Mouse (Mus musculus) CH12.LX (cell line): ENCODE results near the gene Bid. TPM values are rescaled to one million over a fixed set of nuclear protein-coding genes. Genes with fewer than 3 reads are reported as not detected.

Experiments
- DNase-seq: peaks from one replicate; pipeline ENCODE4 v3.0.0-alpha.2; 2013; ENCODE audit errors: extremely low read depth
- H3K27ac ChIP-seq: 2 replicates; pipeline ENCODE4 v1.5.1; 2012; ENCODE audit warnings: low read depth, mild to moderate bottlenecking, control low read depth, moderate library complexity; ENCODE audit not compliant: insufficient read depth
- H3K27me3 ChIP-seq: replicated peaks from 2 replicates; pipeline ENCODE3; 2012; ENCODE audit warnings: inconsistent platforms
- H3K36me3 ChIP-seq, 2 experiments: replicated peaks in 1 of 2; 2 replicates each; pipeline versions ENCODE3 to v1.6.1; 2012; ENCODE audit warnings: inconsistent platforms in 1 of 2, low read length in 1 of 2, mild to moderate bottlenecking in 1 of 2, mixed read lengths in 1 of 2, moderate library complexity in 1 of 2; ENCODE audit not compliant: control insufficient read depth in 1 of 2, insufficient read depth in 1 of 2
- H3K4me1 ChIP-seq, 2 experiments: 2 replicates each; pipeline ENCODE4 v1.6.1; 2012; ENCODE audit warnings: inconsistent platforms in 1 of 2, moderate library complexity in 1 of 2; ENCODE audit not compliant: insufficient read depth in 2 of 2, control insufficient read depth in 1 of 2
- H3K4me2 ChIP-seq: 2 replicates; pipeline ENCODE4 v1.6.1; 2012; ENCODE audit warnings: low read depth, mild to moderate bottlenecking, control low read depth; ENCODE audit not compliant: poor library complexity, insufficient read depth, severe bottlenecking
- H3K4me3 ChIP-seq, 3 experiments: fragments of 150-350 bp in 1 of 3; sonication (generic) in 1 of 3; replicated peaks in 1 of 3; 2 replicates each; pipeline versions ENCODE3 to v1.5.1; 2011 to 2012; ENCODE audit warnings: low read depth in 2 of 3, low read length in 2 of 3, mild to moderate bottlenecking in 2 of 3, moderate library complexity in 2 of 3, control low read depth in 1 of 3, improper control_type of control experiment in 1 of 3, inconsistent platforms in 1 of 3, mixed read lengths in 1 of 3; ENCODE audit not compliant: poor library complexity in 1 of 3
- H3K79me2 ChIP-seq: replicated peaks from 2 replicates; pipeline ENCODE4 v1.6.1; 2012; ENCODE audit warnings: mild to moderate bottlenecking, moderate library complexity; ENCODE audit not compliant: control insufficient read depth, poor library complexity, insufficient read depth, severe bottlenecking; ENCODE audit errors: extremely low read depth
- H3K9ac ChIP-seq: 2 replicates; pipeline ENCODE4 v1.6.1; 2012; ENCODE audit warnings: low read depth, mild to moderate bottlenecking, control low read depth, moderate library complexity; ENCODE audit not compliant: insufficient read depth
- H3K9me3 ChIP-seq: replicated peaks from 2 replicates; pipeline ENCODE3; 2012; ENCODE audit warnings: low read length, inconsistent platforms, mixed read lengths
- BHLHE40 ChIP-seq: IDR thresholded peaks from 2 replicates; pipeline ENCODE4 v1.6.1; 2011; ENCODE audit warnings: mild to moderate bottlenecking, low read depth, low read length, improper control_type of control experiment
- CHD2 ChIP-seq: IDR thresholded peaks from 2 replicates; pipeline ENCODE4 v1.6.1; 2011; ENCODE audit warnings: low read length, improper control_type of control experiment
- CTCF ChIP-seq, 2 experiments: IDR thresholded peaks in 1 of 2; conservative IDR thresholded peaks in 1 of 2; 2 replicates each; pipeline ENCODE4 v1.5.1; 2011 to 2012; ENCODE audit warnings: low read depth in 2 of 2, low read length in 2 of 2, improper control_type of control experiment in 1 of 2, inconsistent platforms in 1 of 2, mild to moderate bottlenecking in 1 of 2, moderate library complexity in 1 of 2
- E2F4 ChIP-seq: IDR thresholded peaks from 2 replicates; pipeline ENCODE4 v1.6.1; 2011; ENCODE audit warnings: low read depth, low read length, improper control_type of control experiment; ENCODE audit not compliant: insufficient replicate concordance
- ETS1 ChIP-seq: conservative IDR thresholded peaks from 2 replicates; pipeline ENCODE4 v1.6.1; 2012; ENCODE audit warnings: low read depth, mild to moderate bottlenecking, inconsistent platforms, low read length, improper control_type of control experiment, moderate library complexity
- HCFC1 ChIP-seq: IDR thresholded peaks from 2 replicates; pipeline ENCODE4 v1.6.1; 2012; ENCODE audit warnings: low read depth, mild to moderate bottlenecking, inconsistent platforms, low read length, improper control_type of control experiment
- JUND ChIP-seq: conservative IDR thresholded peaks from 2 replicates; pipeline ENCODE4 v1.6.1; 2011; ENCODE audit warnings: low read depth, low read length, improper control_type of control experiment
- KAT2A ChIP-seq: IDR thresholded peaks from 2 replicates; pipeline ENCODE4 v1.6.1; 2012; ENCODE audit warnings: low read length, improper control_type of control experiment, inconsistent platforms; ENCODE audit not compliant: insufficient replicate concordance
- MAFK ChIP-seq: IDR thresholded peaks from 2 replicates; pipeline ENCODE4 v1.6.1; 2011; ENCODE audit warnings: low read length, improper control_type of control experiment; ENCODE audit not compliant: insufficient replicate concordance
- MAX ChIP-seq: IDR thresholded peaks from 2 replicates; pipeline ENCODE4 v1.6.1; 2011; ENCODE audit warnings: low read length, improper control_type of control experiment
- MAZ ChIP-seq: IDR thresholded peaks from 2 replicates; pipeline ENCODE4 v1.6.1; 2012; ENCODE audit warnings: low read depth, mild to moderate bottlenecking, inconsistent platforms, low read length, improper control_type of control experiment, moderate library complexity
- MEF2A ChIP-seq: IDR thresholded peaks from 2 replicates; pipeline ENCODE4 v1.6.1; 2014; ENCODE audit warnings: low read depth, mild to moderate bottlenecking, inconsistent platforms, low read length, improper control_type of control experiment, borderline replicate concordance
- NELFE ChIP-seq: IDR thresholded peaks from 2 replicates; pipeline ENCODE4 v1.6.1; 2011; ENCODE audit warnings: low read depth, low read length, improper control_type of control experiment
- PAX5 ChIP-seq: IDR thresholded peaks from 2 replicates; pipeline ENCODE4 v1.6.1; 2012; ENCODE audit warnings: low read length, inconsistent platforms, mixed read lengths
- POLR2A ChIP-seq: IDR thresholded peaks from 2 replicates; pipeline ENCODE4 v1.6.1; 2011; ENCODE audit warnings: low read depth, mild to moderate bottlenecking, improper control_type of control experiment, low read length
- RCOR1 ChIP-seq: conservative IDR thresholded peaks from 2 replicates; pipeline ENCODE4 v1.6.1; 2012; ENCODE audit warnings: low read depth, mild to moderate bottlenecking, inconsistent platforms, low read length, improper control_type of control experiment
- SIN3A ChIP-seq: IDR thresholded peaks from 2 replicates; pipeline ENCODE4 v1.6.1; 2012; ENCODE audit warnings: low read length, improper control_type of control experiment, inconsistent platforms
- TBP ChIP-seq: conservative IDR thresholded peaks from 2 replicates; pipeline ENCODE4 v1.6.1; 2011; ENCODE audit warnings: low read depth, low read length, improper control_type of control experiment
- TCF12 ChIP-seq: IDR thresholded peaks from 2 replicates; pipeline ENCODE4 v1.6.1; 2014; ENCODE audit warnings: low read depth, mild to moderate bottlenecking, inconsistent platforms, low read length, improper control_type of control experiment
- USF1 ChIP-seq: IDR thresholded peaks from 2 replicates; pipeline ENCODE4 v1.6.1; 2014; ENCODE audit warnings: low read depth, mild to moderate bottlenecking, inconsistent platforms, low read length, improper control_type of control experiment
- ZC3H11A ChIP-seq: IDR thresholded peaks from 2 replicates; pipeline ENCODE4 v1.6.1; 2012; ENCODE audit warnings: low read depth, mild to moderate bottlenecking, inconsistent platforms, low read length, improper control_type of control experiment
- ZMIZ1 ChIP-seq: IDR thresholded peaks from 2 replicates; pipeline ENCODE4 v1.6.1; 2012; ENCODE audit warnings: low read depth, mild to moderate bottlenecking, inconsistent platforms, low read length, improper control_type of control experiment
- dilution Hi-C: fragments of 300-500 bp; cut with MboI; formaldehyde crosslinking; loops from 2 replicates; pipeline ENCODE4 v1.14.3; 2020; ENCODE audit warnings: low sequenced_read_pairs; ENCODE audit not compliant: extremely low pct_unique_long_range_greater_than_20kb, extremely low pct_ligation_motif_present
- in situ Hi-C: fragments of 300-500 bp; cut with MboI; formaldehyde crosslinking; loops from 3 replicates; pipeline ENCODE4 v1.14.3; 2019; ENCODE audit warnings: low sequenced_read_pairs, low pct_ligation_motif_present, low pct_unique_long_range_greater_than_20kb, mixed read lengths
- polyA plus RNA-seq: library from polyadenylated mRNA; unstranded; fragments of >175 nt; gene quantifications from 2 replicates; pipeline ENCODE4 v1.2.1, GENCODE M21; 2012; ENCODE audit warnings: low read depth; ENCODE audit not compliant: insufficient read length
- total RNA-seq, 2 experiments: library from RNA; depleted of rRNA; stranded (reverse); fragments of 300-350 nt in 1 of 2; fragments of >200 nt in 1 of 2; gene quantifications; 2 replicates each; pipeline ENCODE4 v1.2.3; 2012 to 2014

Bid gene
- total and polyA plus RNA-seq, 3 experiments = 102 to 148 (median 144) TPM

DNA sequence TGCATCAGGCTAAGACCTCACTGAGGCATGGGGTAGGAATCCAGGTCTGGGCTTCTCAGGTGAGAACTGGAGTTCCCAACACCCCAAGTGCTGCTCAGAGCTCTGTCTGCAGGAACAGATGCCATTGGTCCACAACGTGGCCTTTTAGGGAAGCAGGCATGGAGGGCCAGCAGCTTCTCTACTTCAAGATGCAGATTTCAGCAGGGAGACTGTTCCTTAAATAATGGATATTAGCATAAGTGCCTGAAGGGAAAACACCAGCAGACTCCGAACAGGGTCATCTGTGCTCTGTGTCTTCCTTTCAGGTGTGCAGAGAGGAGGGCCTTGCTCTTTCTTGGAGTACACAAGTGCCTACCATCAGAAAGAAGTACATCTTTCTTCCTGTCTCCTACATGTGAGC lies 26.4 kb upstream of the Bid start (continued):
- TF ChIP-seq ZC3H11A = no peak
- peak; percentile 80; the same call in 1 of the 2 replicates for TF ChIP-seq MEF2A
- peak; percentile 89 for TF ChIP-seq POLR2A
- no peak for TF ChIP-seq CTCF (conservative IDR thresholded peaks at IDR 0.05 in 1 of 2, IDR thresholded peaks at IDR 0.05 in 1 of 2; ENCODE audit: low read depth in 2 of 2, low read length in 2 of 2)
- peak; percentile 77; the same call in 1 of the 2 replicates for TF ChIP-seq NELFE
- TF ChIP-seq TCF12 = peak; percentile 85
- TF ChIP-seq MAZ = no peak

DNA sequence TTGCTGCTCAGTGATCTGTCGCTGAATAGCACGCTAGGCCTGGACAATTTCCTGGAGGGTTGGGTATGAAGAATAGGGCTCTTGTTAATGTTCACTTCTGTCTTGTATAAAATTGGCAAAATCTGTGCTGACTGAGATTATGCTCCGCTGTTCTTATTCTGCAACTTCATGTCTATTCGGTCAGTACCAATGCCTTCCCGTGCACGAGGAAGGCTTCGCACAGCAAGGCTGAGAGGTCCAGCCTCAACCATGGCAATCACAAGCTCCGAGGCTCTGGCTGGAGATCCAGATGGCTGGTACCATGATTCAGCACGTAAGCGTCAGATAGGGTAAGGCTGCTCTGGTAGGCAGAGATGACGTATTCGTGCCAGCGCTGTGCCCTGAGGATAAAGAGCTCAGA lies 24.9 kb upstream of the Bid start:
- H3K9ac ChIP-seq = peak overlapping the region; percentile 89
- peaks cover 61% of the 10 kb centered on the region for H3K79me2 ChIP-seq
- peak overlapping the region; percentile 99 for H3K27ac ChIP-seq
- no peak for TF ChIP-seq NELFE
- TF ChIP-seq JUND = no peak
- peak; percentile 25; the same call in 1 of the 2 replicates for TF ChIP-seq MAFK
- no peak for TF ChIP-seq RCOR1
- no peak for TF ChIP-seq ETS1
- no peak for TF ChIP-seq SIN3A
- TF ChIP-seq TCF12 = peak; percentile 22; the same call in 1 of the 2 replicates
- no peak for TF ChIP-seq CHD2
- TF ChIP-seq PAX5 = no peak
- no peak for TF ChIP-seq MEF2A
- TF ChIP-seq TBP = no peak
- no peak for TF ChIP-seq USF1
- peak; percentile 45; the same call in 1 of the 2 replicates for TF ChIP-seq POLR2A
- TF ChIP-seq KAT2A = no peak
- no peak for TF ChIP-seq MAX
- TF ChIP-seq ZC3H11A = no peak
- TF ChIP-seq HCFC1 = no peak
- TF ChIP-seq E2F4 = no peak
- TF ChIP-seq ZMIZ1 = peak; percentile 0; the same call in 1 of the 2 replicates
- TF ChIP-seq BHLHE40 = no peak
- no peaks in the 10 kb centered on the region for H3K9me3 ChIP-seq
- peaks cover 39 to 60% of the 10 kb centered on the region in 2 experiments for H3K36me3 ChIP-seq
- DNase-seq = no peak
- H3K4me1 ChIP-seq = peaks cover 19 to 49% of the 10 kb centered on the region in 2 experiments
- in situ Hi-C loops (no loop called here), dilution Hi-C loops (no loop called here)
- no peaks in the 10 kb centered on the region for H3K27me3 ChIP-seq
- H3K4me2 ChIP-seq = peak overlapping the region; percentile 91
- H3K4me3 ChIP-seq = peak overlapping the region; percentile 64 to 94 (median 80)
